Mouse (Mus musculus): ENCODE measurements at regions not wholly inside any gene's neighbourhood (a gene's known extent, or its start where the extent isn't known, plus 50 kb on each side); places are given as distances from the start of the nearest gene placed in this dataset.
"Not testable (repeated sequence)": the region's sequence is repeated elsewhere in the genome, so short reads cannot be mapped to it uniquely, and the experiment has no call there.

- WGBS (ENCODE audit: insufficient replicate concordance): 21% methylated on average over 13 of the region's 13 CpGs
- Histone ChIP-seq H3K4me3 (ENCODE audit: insufficient read depth in 1 of 2, low read depth in 2 of 2, low read length in 2 of 2) (no peak overlapping the region), H3K4me2 (ENCODE audit: low read depth) (no peak overlapping the region), H3K4me1 (replicated peaks; ENCODE audit: control insufficient read depth in 2 of 2, insufficient read depth in 2 of 2, low read length in 1 of 2) (no peaks in the 10 kb centered on the region), H3K9me3 (ENCODE audit: control insufficient read depth, low read length) (no peaks in the 10 kb centered on the region), H3K27ac (no peak overlapping the region), H3K27me3 (ENCODE audit: control insufficient read depth, insufficient read depth, low read length) (no peaks in the 10 kb centered on the region), H3K9ac (replicated peaks) (no peak overlapping the region), H3K36me3 (replicated peaks; ENCODE audit: control insufficient read depth, insufficient read depth, low read depth) (no peaks in the 10 kb centered on the region)
- TF ChIP-seq CTCF (IDR thresholded peaks at IDR 0.05; ENCODE audit: low read depth) (peak; percentile 79), EP300 (IDR thresholded peaks at IDR 0.05; ENCODE audit: low read depth) (no peak)
- DNase-seq (ENCODE audit: low read depth in 3 of 3, low spot score in 3 of 3): peak; percentile 10 to 22 (median 19)
- ATAC-seq (ENCODE audit: insufficient read depth): no peak
Measured at GRCm38 (mm10) chr8:37062012-37062944, 68.9 kb downstream of the AI429214 start.

GRCm38 (mm10) chr8:37063764-37064331 lies 70.4 kb downstream of the AI429214 start:
- Histone ChIP-seq H3K9me3 (ENCODE audit: control insufficient read depth, low read length) (no peaks in the 10 kb centered on the region), H3K27ac (no peak overlapping the region), H3K4me1 (replicated peaks; ENCODE audit: control insufficient read depth in 2 of 2, insufficient read depth in 2 of 2, low read length in 1 of 2) (no peaks in the 10 kb centered on the region), H3K36me3 (replicated peaks; ENCODE audit: control insufficient read depth, insufficient read depth, low read depth) (no peaks in the 10 kb centered on the region), H3K4me3 (ENCODE audit: insufficient read depth in 1 of 2, low read depth in 2 of 2, low read length in 2 of 2) (no peak overlapping the region), H3K27me3 (ENCODE audit: control insufficient read depth, insufficient read depth, low read length) (no peaks in the 10 kb centered on the region), H3K4me2 (ENCODE audit: low read depth) (no peak overlapping the region), H3K9ac (replicated peaks) (no peak overlapping the region)
- WGBS (ENCODE audit: insufficient replicate concordance): 17% methylated on average over 12 of the region's 12 CpGs
- peak; percentile 71 for TF ChIP-seq CTCF (IDR thresholded peaks at IDR 0.05; ENCODE audit: low read depth)
- TF ChIP-seq EP300 (IDR thresholded peaks at IDR 0.05; ENCODE audit: low read depth): no peak
- ATAC-seq (ENCODE audit: insufficient read depth) (no peak), DNase-seq (ENCODE audit: low read depth in 3 of 3, low spot score in 3 of 3) (peak; percentile 2 to 4 (median 4))

- Histone ChIP-seq H3K9me3 (ENCODE audit: control insufficient read depth, low read length) (no peaks in the 10 kb centered on the region), H3K4me3 (ENCODE audit: insufficient read depth in 1 of 2, low read depth in 2 of 2, low read length in 2 of 2) (no peak overlapping the region), H3K27ac (no peak overlapping the region), H3K36me3 (replicated peaks; ENCODE audit: control insufficient read depth, insufficient read depth, low read depth) (no peaks in the 10 kb centered on the region), H3K27me3 (ENCODE audit: control insufficient read depth, insufficient read depth, low read length) (no peaks in the 10 kb centered on the region), H3K4me2 (ENCODE audit: low read depth) (no peak overlapping the region), H3K9ac (replicated peaks) (no peak overlapping the region), H3K4me1 (replicated peaks; ENCODE audit: control insufficient read depth in 2 of 2, insufficient read depth in 2 of 2, low read length in 1 of 2) (no peaks in the 10 kb centered on the region)
- DNase-seq (ENCODE audit: low read depth in 3 of 3, low spot score in 3 of 3) (no peak), ATAC-seq (ENCODE audit: insufficient read depth) (no peak)
- TF ChIP-seq EP300 (IDR thresholded peaks at IDR 0.05; ENCODE audit: low read depth): no peak
- TF ChIP-seq CTCF (IDR thresholded peaks at IDR 0.05; ENCODE audit: low read depth): no peak
- 18% methylated on average over 2 of the region's 2 CpGs for WGBS (ENCODE audit: insufficient replicate concordance)
Measured at GRCm38 (mm10) chr8:37072905-37073304, 79.5 kb downstream of the AI429214 start.

- Histone ChIP-seq H3K9ac (replicated peaks) (no peak overlapping the region), H3K4me3 (ENCODE audit: insufficient read depth in 1 of 2, low read depth in 2 of 2, low read length in 2 of 2) (no peak overlapping the region), H3K4me1 (replicated peaks; ENCODE audit: control insufficient read depth in 2 of 2, insufficient read depth in 2 of 2, low read length in 1 of 2) (no peaks in the 10 kb centered on the region), H3K27ac (no peak overlapping the region), H3K9me3 (ENCODE audit: control insufficient read depth, low read length) (no peaks in the 10 kb centered on the region), H3K27me3 (ENCODE audit: control insufficient read depth, insufficient read depth, low read length) (no peaks in the 10 kb centered on the region), H3K36me3 (replicated peaks; ENCODE audit: control insufficient read depth, insufficient read depth, low read depth) (no peaks in the 10 kb centered on the region), H3K4me2 (ENCODE audit: low read depth) (no peak overlapping the region)
- WGBS (ENCODE audit: insufficient replicate concordance): 43% methylated on average over 2 of the region's 2 CpGs
- DNase-seq (ENCODE audit: low read depth in 3 of 3, low spot score in 3 of 3) (no peak), ATAC-seq (ENCODE audit: insufficient read depth) (no peak)
- TF ChIP-seq CTCF (IDR thresholded peaks at IDR 0.05; ENCODE audit: low read depth) (no peak), EP300 (IDR thresholded peaks at IDR 0.05; ENCODE audit: low read depth) (no peak)
Measured at GRCm38 (mm10) chr8:37099727-37100126, 106.3 kb downstream of the AI429214 start.

- DNase-seq (ENCODE audit: low read depth in 3 of 3, low spot score in 3 of 3); ATAC-seq (ENCODE audit: insufficient read depth): not testable (repeated sequence)
Measured at GRCm38 (mm10) chr8:37112386-37112785, 119.0 kb downstream of the AI429214 start.

More at GRCm38 (mm10) chr8:37112386-37112785, 119.0 kb downstream of the AI429214 start:
- not testable (repeated sequence) for H3K9ac ChIP-seq (replicated peaks); H3K4me1 ChIP-seq (replicated peaks; ENCODE audit: control insufficient read depth in 2 of 2, insufficient read depth in 2 of 2, low read length in 1 of 2); H3K27ac ChIP-seq; H3K36me3 ChIP-seq (replicated peaks; ENCODE audit: control insufficient read depth, insufficient read depth, low read depth); H3K9me3 ChIP-seq (ENCODE audit: control insufficient read depth, low read length); H3K4me3 ChIP-seq (ENCODE audit: insufficient read depth in 1 of 2, low read depth in 2 of 2, low read length in 2 of 2); H3K27me3 ChIP-seq (ENCODE audit: control insufficient read depth, insufficient read depth, low read length); H3K4me2 ChIP-seq (ENCODE audit: low read depth)
